Comparison of ENCODE assay signal across 8 mouse cellular contexts in the genomic region with DNA sequence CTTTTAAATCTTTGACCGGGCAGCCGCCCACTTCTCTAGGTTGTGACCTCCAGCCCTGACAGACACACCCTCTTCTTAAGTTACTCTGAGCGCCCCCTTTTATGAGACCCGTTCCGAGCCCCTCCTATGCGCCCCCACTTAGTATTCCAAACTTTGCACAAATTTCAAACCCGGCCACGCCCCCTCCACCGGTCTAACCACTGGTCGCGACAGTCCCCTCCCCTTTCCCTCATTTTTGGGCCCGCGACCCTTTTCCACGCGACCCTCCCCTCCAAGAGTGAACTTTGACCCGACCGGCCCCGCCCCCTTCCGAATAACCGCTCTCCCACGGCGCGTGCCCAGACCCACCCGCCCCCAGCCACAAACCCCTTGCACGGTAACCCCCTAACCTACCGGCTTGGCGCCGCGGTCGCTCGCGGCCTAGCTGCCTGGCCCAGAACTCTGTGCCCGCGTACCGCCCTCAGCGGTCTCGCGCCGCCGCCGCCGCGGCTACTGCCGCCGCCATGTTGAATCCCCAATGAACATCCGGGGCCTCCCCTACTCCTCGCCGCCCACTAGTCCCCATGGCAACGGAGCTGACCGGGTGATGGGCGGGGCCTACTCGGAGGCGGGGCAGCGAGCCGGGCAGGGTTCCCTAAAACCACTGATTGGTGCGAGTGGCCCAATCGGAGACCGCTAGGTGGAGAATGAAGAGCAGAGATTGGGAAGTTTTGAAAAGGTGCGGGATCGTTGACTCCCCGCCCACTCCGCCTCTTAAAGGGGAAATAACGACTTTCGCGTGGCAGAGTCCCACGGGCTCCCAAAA. TPM values are rescaled to one million over a fixed set of nuclear protein-coding genes. Genes with fewer than 3 reads are reported as not detected.
DNase-seq lines count a peak whose midpoint lies in the region; ATAC-seq lines count a peak whose summit lies in the region.

A gene (minus strand): TSS at position 503 of the 805 bp plus-strand sequence.
A gene (minus strand): TSS at position 544 of the 805 bp plus-strand sequence.

- peaks cover 56% of the 10 kb centered on the region for H3K4me1 ChIP-seq in hindbrain, embryonic 13.5 days (replicated peaks)

- no peaks in the 10 kb centered on the region for H3K9me3 ChIP-seq in hindbrain, embryonic 13.5 days

- H3K4me3 ChIP-seq in hindbrain, embryonic 13.5 days: peak within 1 kb of the TSS; percentile 61

- under 1% methylated on average over 66 of the region's 66 CpGs for whole genome bisulfite sequencing in hindbrain, embryonic 13.5 days

- H3K4me2 ChIP-seq in hindbrain, embryonic 13.5 days: peak within 1 kb of the TSS; percentile 76

- no peaks in the 10 kb centered on the region for H3K27me3 ChIP-seq in hindbrain, embryonic 13.5 days

- peak; percentile 99 for DNase-seq in NIH3T3 (ENCODE audit: low read depth)
- DNase-seq in cerebellum, postnatal 10 days: peak; percentile 100
- peak; percentile 98 to 99 for DNase-seq in frontal cortex, postnatal 14 days (ENCODE audit: low spot score in 2 of 2)
- DNase-seq in layer of hippocampus, postnatal 25 days (ENCODE audit: extremely low spot score in 1 of 2, low spot score in 1 of 2): peak; percentile 92 to 95
- DNase-seq in lung, postnatal 25 days (ENCODE audit: low spot score): peak; percentile 100
- peak; percentile 99 for DNase-seq in retina, embryonic 14.5 days (ENCODE audit: low spot score)
- peak; percentile 100 for DNase-seq in thymus, postnatal 4 days

- H3K9ac ChIP-seq in hindbrain, embryonic 13.5 days: peak within 1 kb of the TSS; percentile 75

- no peaks in the 10 kb centered on the region for H3K36me3 ChIP-seq in hindbrain, embryonic 13.5 days

- peak within 1 kb of the TSS; percentile 89 for H3K27ac ChIP-seq in hindbrain, embryonic 13.5 days

- peak; percentile 91 for ATAC-seq in hindbrain, embryonic 13.5 days (ENCODE audit: low FRiP score)

RNA-seq across cellular contexts. Expression of the first gene that starts in this region (rescaled TPM):
- polyA plus RNA-seq in hindbrain, embryonic 13.5 days (2015; fragmentation: Nextera tagmentation; extraction: Ambion mirVana): 20.7 and 21.6 TPM in 2 replicates
- total RNA-seq in layer of hippocampus, postnatal 25 days (2021): 10 to 100 TPM; 70.1 to 71.0 TPM

RNA-seq across cellular contexts. Expression of the second gene that starts in this region (rescaled TPM):
- 21.5 and 22.1 TPM in 2 replicates for polyA plus RNA-seq in hindbrain, embryonic 13.5 days (2015; fragmentation: Nextera tagmentation; extraction: Ambion mirVana)
- 10 to 100 TPM; 13.4 to 14.8 TPM for total RNA-seq in layer of hippocampus, postnatal 25 days (2021)

Comparison
In these comparisons a context has a peak if more than half of its experiments do, and no peak if none do; other contexts are left out.
1. Peak in every context shown above with its lines: DNase-seq, ATAC-seq, H3K4me3 ChIP-seq and H3K27ac ChIP-seq.